Mouse (Mus musculus): ENCODE measurements around the gene Cbx7. TPM values are rescaled to one million over a fixed set of nuclear protein-coding genes. Genes with fewer than 3 reads are reported as not detected.

Cbx7 gene
- total and polyA plus RNA-seq, 3 experiments, result 2.9 to 11.1 TPM; not detected in 1

GRCm38 (mm10) chr15:79967346-79967745 is 3.6 kb downstream of the Cbx7 start:
- Histone ChIP-seq H3K36me3 (ENCODE audit: control insufficient read depth in 1 of 2, insufficient read depth in 2 of 2, low read length in 2 of 2) (no peaks in the 10 kb centered on the region), H3K27me3 (ENCODE audit: control insufficient read depth in 1 of 2, insufficient read depth in 2 of 2, low read length in 2 of 2) (peaks cover 0 to 2% of the 10 kb centered on the region in 2 experiments; a peak in 1 of 4 replicates), H3K4me3 (ENCODE audit: control insufficient read depth in 1 of 2, insufficient read depth in 1 of 2, low read depth in 2 of 2, low read length in 2 of 2) (no peak overlapping the region), H3K9me3 (replicated peaks; ENCODE audit: insufficient read depth, low read length) (no peaks in the 10 kb centered on the region), H3K79me2 (ENCODE audit: control insufficient read depth, insufficient read depth, low read length, poor library complexity) (no peaks in the 10 kb centered on the region), H3K4me1 (ENCODE audit: control insufficient read depth in 1 of 2, insufficient read depth in 2 of 2, low read length in 2 of 2) (no peaks in the 10 kb centered on the region), H3K27ac (ENCODE audit: control insufficient read depth, low read depth, low read length) (no peak overlapping the region), H3K9ac (ENCODE audit: control insufficient read depth, low read depth, low read length, poor library complexity, severe bottlenecking) (no peak overlapping the region)
- no peak for DNase-seq (ENCODE audit: low read depth, low spot score)
- no peak for TF ChIP-seq MYB (IDR thresholded peaks at IDR 0.05; ENCODE audit: low read depth, low read length)
- TF ChIP-seq CHD1 (IDR thresholded peaks at IDR 0.05; ENCODE audit: low read depth, low read length), result no peak
- no peak for TF ChIP-seq EP300 (IDR thresholded peaks at IDR 0.05; ENCODE audit: low read depth in 1 of 2, low read length in 2 of 2)
- TF ChIP-seq CTCF (IDR thresholded peaks at IDR 0.05 in 2 of 3, conservative IDR thresholded peaks at IDR 0.05 in 1 of 3; ENCODE audit: control insufficient read depth in 1 of 3, insufficient read depth in 1 of 3, low read depth in 2 of 3, low read length in 3 of 3, poor library complexity in 1 of 3, severe bottlenecking in 1 of 3), result no peak
- no peak for TF ChIP-seq ZMIZ1 (IDR thresholded peaks at IDR 0.05; ENCODE audit: low read depth, low read length)
- TF ChIP-seq ZNF384 (IDR thresholded peaks at IDR 0.05; ENCODE audit: low read depth, low read length), result no peak
- no peak for TF ChIP-seq MXI1 (IDR thresholded peaks at IDR 0.05; ENCODE audit: low read depth, low read length)
- TF ChIP-seq KAT2A (conservative IDR thresholded peaks at IDR 0.05; ENCODE audit: low read depth, low read length), result no peak
- no peak for TF ChIP-seq POLR2AphosphoS2 (IDR thresholded peaks at IDR 0.05; ENCODE audit: low read length)
- TF ChIP-seq TCF12 (IDR thresholded peaks at IDR 0.05; ENCODE audit: low read depth, low read length), result no peak
- no peak for TF ChIP-seq E2F4 (IDR thresholded peaks at IDR 0.05; ENCODE audit: borderline replicate concordance, low read depth, low read length)
- TF ChIP-seq MEF2A (IDR thresholded peaks at IDR 0.05; ENCODE audit: extremely low read depth, insufficient replicate concordance, low read depth, low read length, poor library complexity, severe bottlenecking), result no peak
- TF ChIP-seq MAFK (IDR thresholded peaks at IDR 0.05; ENCODE audit: borderline replicate concordance, low read depth, low read length), result no peak
- TF ChIP-seq NELFE (IDR thresholded peaks at IDR 0.05; ENCODE audit: low read depth, low read length), result no peak
- no peak for TF ChIP-seq SMC3 (IDR thresholded peaks at IDR 0.05; ENCODE audit: low read depth, low read length)

GRCm38 (mm10) chr15:79964376-79964775 is 6.5 kb downstream of the Cbx7 start:
- TF ChIP-seq ZNF384 (IDR thresholded peaks at IDR 0.05; ENCODE audit: low read depth, low read length) (no peak), TAL1 (IDR thresholded peaks at IDR 0.05; ENCODE audit: low read length) (no peak), ZC3H11A (IDR thresholded peaks at IDR 0.05; ENCODE audit: low read depth, low read length) (no peak), CHD1 (IDR thresholded peaks at IDR 0.05; ENCODE audit: low read depth, low read length) (no peak), TCF12 (IDR thresholded peaks at IDR 0.05; ENCODE audit: low read depth, low read length) (no peak), MYC (IDR thresholded peaks at IDR 0.05; ENCODE audit: low read depth, low read length) (no peak), GABPA (IDR thresholded peaks at IDR 0.05; ENCODE audit: low read depth, low read length) (no peak)

More at GRCm38 (mm10) chr15:79964376-79964775, 6.5 kb downstream of the Cbx7 start:
- Histone ChIP-seq H3K9ac (ENCODE audit: control insufficient read depth, low read depth, low read length, poor library complexity, severe bottlenecking) (no peak overlapping the region), H3K79me2 (ENCODE audit: control insufficient read depth, insufficient read depth, low read length, poor library complexity) (no peaks in the 10 kb centered on the region), H3K27me3 (ENCODE audit: control insufficient read depth in 1 of 2, insufficient read depth in 2 of 2, low read length in 2 of 2) (peaks cover 0 to 2% of the 10 kb centered on the region in 2 experiments; a peak in 1 of 4 replicates), H3K27ac (ENCODE audit: control insufficient read depth, low read depth, low read length) (no peak overlapping the region), H3K4me3 (ENCODE audit: control insufficient read depth in 1 of 2, insufficient read depth in 1 of 2, low read depth in 2 of 2, low read length in 2 of 2) (no peak overlapping the region), H3K36me3 (ENCODE audit: control insufficient read depth in 1 of 2, insufficient read depth in 2 of 2, low read length in 2 of 2) (no peaks in the 10 kb centered on the region), H3K4me1 (ENCODE audit: control insufficient read depth in 1 of 2, insufficient read depth in 2 of 2, low read length in 2 of 2) (no peaks in the 10 kb centered on the region), H3K9me3 (replicated peaks; ENCODE audit: insufficient read depth, low read length) (no peaks in the 10 kb centered on the region)
- DNase-seq (ENCODE audit: low read depth, low spot score), result no peak

Data from MEL (cell line).